Mouse (Mus musculus) cerebellum, adult 2 months (tissue): ENCODE data around the gene Lin37. TPM values are rescaled to one million over a fixed set of nuclear protein-coding genes. Genes with fewer than 3 reads are reported as not detected.

Experiments used
- DNase-seq, 2 experiments: peaks; one replicate each; pipeline ENCODE4 v3.0.0; 2021
- H3K27ac ChIP-seq: fragments of 200-500 bp; 2 replicates; pipeline ENCODE4 v1.5.1; 2012; ENCODE audit warnings: low read length, control low read depth, inconsistent platforms; ENCODE audit not compliant: insufficient read depth
- H3K27me3 ChIP-seq: fragments of 200-500 bp; 2 replicates; pipeline ENCODE4 v1.6.1; 2012; ENCODE audit warnings: inconsistent platforms, mild to moderate bottlenecking, low read length, moderate library complexity; ENCODE audit not compliant: control insufficient read depth, insufficient read depth
- H3K4me1 ChIP-seq: fragments of 200-500 bp; 2 replicates; pipeline ENCODE4 v1.6.1; 2011; ENCODE audit warnings: low read length; ENCODE audit not compliant: control insufficient read depth, insufficient read depth
- H3K4me3 ChIP-seq: fragments of 200-500 bp; replicated peaks from 2 replicates; pipeline ENCODE3; 2011; ENCODE audit warnings: mild to moderate bottlenecking, low read depth, low read length, control low read depth; ENCODE audit not compliant: insufficient read depth
- CTCF ChIP-seq: fragments of 200-500 bp; IDR thresholded peaks from 2 replicates; pipeline ENCODE4 v1.5.1; 2011; ENCODE audit warnings: low read depth, mild to moderate bottlenecking, control low read depth, low read length, moderate library complexity, borderline replicate concordance; ENCODE audit not compliant: insufficient read depth
- POLR2A ChIP-seq: fragments of 200-500 bp; IDR thresholded peaks from 2 replicates; pipeline ENCODE4 v1.6.1; 2011; ENCODE audit warnings: low read length, control low read depth, borderline replicate concordance; ENCODE audit not compliant: insufficient read depth
- WGBS: fragments of 180-500 bp; shearing (Covaris S2); methylation state at CpG from one replicate; pipeline ENCODE4 v1.1.7; 2018; 5-methylcytosine and 5-hydroxymethylcytosine counted together
- polyA plus RNA-seq: library from polyadenylated mRNA; depleted of rRNA; stranded (reverse); fragments of >200 nt; gene quantifications from 2 replicates; pipeline ENCODE4 v1.2.3, GENCODE M21; 2012; rRNA removed

Lin37 gene
- 60.2 and 62.5 TPM in 2 replicates for polyA plus RNA-seq

GRCm38 (mm10) chr7:30559443-30559954, at the start of gene Lin37:
Gene Lin37 (minus strand): TSS chr7:30559838.
- peak within 1 kb of the TSS; percentile 58; the same call in 1 of the 2 replicates for H3K27ac ChIP-seq
- peak; percentile 97 to 100 for DNase-seq
- H3K27me3 ChIP-seq, result no peaks in the 10 kb centered on the region
- WGBS, result under 1% methylated on average over 20 of the region's 20 CpGs
- TF ChIP-seq POLR2A, result peak; percentile 83
- TF ChIP-seq CTCF, result no peak
- peak within 1 kb of the TSS; percentile 95 for H3K4me3 ChIP-seq
- H3K4me1 ChIP-seq, result peaks cover 6% of the 10 kb centered on the region

- Histone ChIP-seq H3K27ac (no peak overlapping the region), H3K4me1 (no peaks in the 10 kb centered on the region), H3K4me3 (no peak overlapping the region), H3K27me3 (no peaks in the 10 kb centered on the region)
- WGBS, result 59% methylated on average over 15 of the region's 16 CpGs
- TF ChIP-seq CTCF, result no peak
- TF ChIP-seq POLR2A, result no peak
- DNase-seq, result no peak
These were observed 48.8 kb upstream of the Lin37 start for GRCm38 (mm10) chr7:30608476-30608875.

GRCm38 (mm10) chr7:30607706-30608309, 48.2 kb upstream of the Lin37 start:
- TF ChIP-seq CTCF (peak; percentile 64; the same call in 1 of the 2 replicates), POLR2A (no peak)
- Histone ChIP-seq H3K27me3 (no peaks in the 10 kb centered on the region), H3K4me1 (no peaks in the 10 kb centered on the region), H3K27ac (no peak overlapping the region), H3K4me3 (no peak overlapping the region)
- peak; percentile 44 to 49 for DNase-seq
- 21% methylated on average over 8 of the region's 8 CpGs for WGBS

- TF ChIP-seq CTCF (no peak), POLR2A (no peak)
- no peak overlapping the region for H3K4me3 ChIP-seq
- H3K27me3 ChIP-seq, result no peaks in the 10 kb centered on the region
- no peak overlapping the region for H3K27ac ChIP-seq
- DNase-seq, result no peak
- 81% methylated on average over 8 of the region's 8 CpGs for WGBS
- peaks cover 6% of the 10 kb centered on the region for H3K4me1 ChIP-seq
These were observed 45.3 kb upstream of the Lin37 start for GRCm38 (mm10) chr7:30604944-30605343.

- Histone ChIP-seq H3K4me3 (no peak overlapping the region), H3K27me3 (no peaks in the 10 kb centered on the region), H3K4me1 (peaks cover 6% of the 10 kb centered on the region), H3K27ac (no peak overlapping the region)
- DNase-seq, result no peak
- TF ChIP-seq CTCF, result no peak
- no peak for TF ChIP-seq POLR2A
- 58% methylated on average over 8 of the region's 8 CpGs for WGBS
These were observed 44.8 kb upstream of the Lin37 start for GRCm38 (mm10) chr7:30604424-30604823.

GRCm38 (mm10) chr7:30602583-30602982, 42.9 kb upstream of the Lin37 start:
- Histone ChIP-seq H3K27me3 (no peaks in the 10 kb centered on the region), H3K27ac (no peak overlapping the region), H3K4me1 (peaks cover 6% of the 10 kb centered on the region), H3K4me3 (no peak overlapping the region)
- 72% methylated on average over 3 of the region's 3 CpGs for WGBS
- TF ChIP-seq CTCF (no peak), POLR2A (no peak)
- DNase-seq, result no peak

GRCm38 (mm10) chr7:30600651-30601050, 41.0 kb upstream of the Lin37 start:
- no peak for DNase-seq
- 45% methylated on average over 7 of the region's 7 CpGs for WGBS
- Histone ChIP-seq H3K27ac (peak overlapping the region; percentile 37; the same call in 1 of the 2 replicates), H3K4me1 (peaks cover 6% of the 10 kb centered on the region), H3K4me3 (no peak overlapping the region), H3K27me3 (no peaks in the 10 kb centered on the region)
- TF ChIP-seq CTCF (no peak), POLR2A (no peak)

GRCm38 (mm10) chr7:30599933-30600353, 40.3 kb upstream of the Lin37 start:
- TF ChIP-seq POLR2A (peak; percentile 59; the same call in 1 of the 2 replicates), CTCF (no peak)
- no peaks in the 10 kb centered on the region for H3K27me3 ChIP-seq
- peak overlapping the region; percentile 31 for H3K4me3 ChIP-seq
- peak overlapping the region; percentile 37; the same call in 1 of the 2 replicates for H3K27ac ChIP-seq
- WGBS, result 2% methylated on average over 16 of the region's 16 CpGs
- peaks cover 6% of the 10 kb centered on the region for H3K4me1 ChIP-seq
- DNase-seq, result peak; percentile 95 to 98
